Mouse (Mus musculus): Measurements from ENCODE around the gene E2f2.

E2f2 gene

DNA sequence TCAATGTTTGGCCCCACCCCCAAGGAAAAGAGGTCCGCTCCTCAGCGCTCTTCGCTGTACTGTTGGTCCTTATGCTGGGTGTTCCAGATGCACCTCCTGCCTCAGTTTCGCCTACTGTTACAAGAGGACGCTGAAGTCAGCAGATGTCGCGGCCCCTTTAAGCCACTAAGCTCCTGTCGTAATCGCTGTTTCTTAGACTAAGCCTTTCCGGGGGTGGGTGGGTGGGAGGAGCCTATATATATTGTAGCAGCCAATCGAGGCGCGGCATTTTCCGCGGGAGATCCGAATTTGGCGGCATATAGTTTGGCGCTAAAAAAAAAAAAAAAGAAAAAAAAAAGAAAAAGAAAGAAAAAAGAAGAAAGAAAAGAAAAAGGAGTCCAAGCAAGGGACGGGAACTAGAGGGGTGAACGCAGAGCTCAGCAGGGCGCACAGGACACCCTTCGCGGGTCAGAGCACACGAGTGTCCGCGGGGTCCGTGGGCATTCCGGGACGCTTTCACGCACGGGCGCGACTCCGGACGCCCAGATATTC, at the start of gene E2f2:
Gene E2f2 (plus strand): TSS at position 384 of the 531 bp plus-strand sequence.
- DNase-seq, result peak; percentile 48 to 71

DNA sequence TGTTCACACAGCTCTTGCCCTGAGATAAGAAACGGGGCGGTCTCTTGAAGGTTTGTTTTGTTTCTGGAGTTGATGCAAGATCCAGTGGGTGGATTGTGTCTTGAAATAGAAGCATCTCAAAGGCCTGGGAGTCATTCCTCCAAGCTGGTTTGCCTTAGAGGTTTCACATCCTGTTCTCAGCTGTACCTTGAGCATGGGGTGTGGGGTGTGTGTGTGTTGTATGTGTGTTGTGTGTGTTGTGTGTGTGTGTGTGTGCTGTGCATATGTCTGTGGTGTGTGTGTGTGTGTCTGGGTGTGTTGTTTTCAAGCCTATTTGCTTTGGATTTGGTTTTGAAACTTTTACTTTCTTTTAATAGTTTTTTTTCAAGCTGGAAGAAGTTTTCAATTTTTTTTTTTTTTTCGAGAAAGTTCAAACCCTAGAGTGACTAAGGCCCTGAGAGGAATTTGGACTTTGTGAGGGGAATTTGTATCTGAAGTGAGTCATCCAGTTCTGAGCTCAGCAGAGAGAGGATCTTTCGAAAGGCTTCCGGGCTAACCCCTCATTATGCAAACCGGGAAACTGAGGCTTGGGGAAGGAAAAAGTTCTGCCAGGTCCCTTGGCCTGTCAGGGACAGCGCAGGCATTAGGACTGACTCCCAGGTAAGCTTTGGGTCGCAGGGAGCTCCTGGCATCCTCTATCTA, 48.9 kb upstream of the E2f2 start:
- DNase-seq, result no peak

DNA sequence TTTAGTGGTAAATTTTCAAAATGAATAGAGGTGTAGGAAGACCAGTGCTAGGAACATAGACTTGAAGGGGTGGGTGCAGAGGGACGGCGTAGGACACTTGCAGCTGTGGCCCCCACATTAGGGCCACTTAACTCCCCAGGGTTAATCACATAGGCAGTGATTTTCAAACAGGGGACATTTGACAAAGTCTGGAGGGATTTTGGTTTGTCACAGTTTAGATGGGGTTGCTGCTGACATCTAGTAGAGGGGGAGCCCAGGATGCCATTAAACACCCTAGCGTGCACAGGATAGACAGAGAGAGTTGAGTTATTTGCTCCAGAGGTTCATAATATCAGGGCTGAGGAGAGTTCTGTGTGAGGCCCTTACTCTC, 48.4 kb upstream of the E2f2 start:
- DNase-seq, result no peak

DNA sequence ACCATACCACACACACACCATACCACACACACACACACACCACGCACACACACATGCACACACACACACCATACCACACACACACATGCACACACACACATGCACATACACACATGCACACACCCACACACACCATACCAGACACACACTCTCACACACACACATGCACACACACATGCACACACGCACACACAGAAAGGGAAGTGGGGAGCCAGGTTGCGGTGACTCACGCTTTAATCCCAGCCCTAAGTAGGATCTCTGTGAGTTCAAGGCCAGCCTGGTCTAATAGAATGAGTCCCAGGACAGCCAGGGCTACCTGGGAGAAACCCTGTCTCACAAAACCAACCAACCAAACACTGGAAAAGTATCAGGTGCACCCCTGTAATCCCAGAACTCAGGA, 47.6 kb upstream of the E2f2 start:
- no peak for DNase-seq

DNA sequence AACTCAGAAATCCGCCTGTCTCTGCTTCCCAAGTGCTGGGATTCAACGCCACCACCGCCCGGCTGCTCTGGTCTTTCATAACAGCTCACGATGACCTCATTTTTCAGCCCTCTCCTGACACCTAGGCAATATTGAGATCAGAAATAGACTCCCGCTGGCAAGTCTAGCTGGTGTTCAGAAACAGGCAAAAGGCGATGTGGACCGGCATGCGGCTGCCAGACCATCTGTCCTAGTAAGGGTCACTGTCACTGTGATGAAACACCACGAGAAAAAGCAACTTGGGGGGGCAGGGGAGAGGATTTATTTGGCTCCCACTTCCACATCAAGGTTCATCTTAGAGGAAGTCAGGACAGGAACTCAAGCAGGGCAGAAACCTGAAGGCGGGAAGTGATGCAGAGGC, 46.7 kb upstream of the E2f2 start:
- DNase-seq, result no peak

DNA sequence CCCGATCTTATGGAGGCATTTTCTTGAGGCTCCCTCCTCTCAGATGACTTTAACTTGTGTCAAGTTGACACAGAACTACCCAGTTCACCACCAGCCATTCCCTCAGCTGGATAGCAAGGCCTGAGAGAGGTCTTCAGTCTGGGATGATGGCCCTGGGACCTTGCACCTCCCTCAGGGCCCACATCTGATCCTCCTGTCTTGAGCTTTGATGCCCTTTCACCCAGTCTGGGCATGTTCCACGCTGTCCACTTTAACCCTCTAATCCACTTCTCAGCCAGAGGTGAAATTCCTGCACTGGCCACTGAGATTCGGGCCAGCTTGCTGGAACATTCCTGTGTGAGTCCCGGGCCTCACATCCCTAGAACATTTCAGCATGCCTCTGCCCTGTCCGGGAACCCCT, 46.2 kb upstream of the E2f2 start:
- DNase-seq, result no peak

DNA sequence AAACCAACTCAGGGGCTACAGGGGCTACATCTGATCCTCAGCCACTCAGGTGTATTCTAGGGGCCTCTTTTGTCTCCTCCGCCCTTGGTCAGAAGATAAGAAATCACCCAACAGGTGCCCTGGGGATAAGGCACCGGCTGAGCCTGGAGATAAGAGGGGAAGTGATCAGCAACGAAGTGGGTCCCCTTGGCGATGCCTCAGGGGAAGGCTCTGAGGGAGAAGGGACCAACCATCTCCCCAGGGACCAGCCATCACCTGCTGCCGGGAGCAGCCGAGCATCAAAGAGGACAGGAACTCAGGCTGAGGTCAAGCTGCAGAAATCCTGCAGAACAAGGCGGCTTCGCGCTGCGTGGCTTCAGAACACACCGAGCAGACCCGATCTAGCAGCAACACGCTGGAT, 44.5 kb upstream of the E2f2 start:
- no peak for DNase-seq

DNA sequence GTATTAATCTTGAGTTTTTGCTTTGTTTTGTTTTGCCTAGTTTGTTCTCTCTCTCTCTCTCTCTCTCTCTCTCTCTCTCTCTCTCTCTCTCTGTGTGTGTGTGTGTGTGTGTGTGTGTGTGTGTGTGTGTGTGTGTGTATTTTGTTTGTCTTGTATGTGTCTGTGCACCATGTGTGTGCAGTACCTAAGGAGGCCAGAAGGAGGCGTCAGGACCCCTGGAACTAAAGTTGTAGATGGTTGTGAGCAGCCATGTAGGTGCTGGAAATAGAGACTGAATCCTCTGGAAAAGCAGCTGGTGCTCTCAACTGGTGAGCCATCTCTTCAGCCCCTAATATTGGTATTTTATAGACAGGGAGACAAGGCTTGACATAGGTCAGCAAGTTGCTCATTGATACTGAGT, 42.4 kb upstream of the E2f2 start:
- no peak for DNase-seq

DNA sequence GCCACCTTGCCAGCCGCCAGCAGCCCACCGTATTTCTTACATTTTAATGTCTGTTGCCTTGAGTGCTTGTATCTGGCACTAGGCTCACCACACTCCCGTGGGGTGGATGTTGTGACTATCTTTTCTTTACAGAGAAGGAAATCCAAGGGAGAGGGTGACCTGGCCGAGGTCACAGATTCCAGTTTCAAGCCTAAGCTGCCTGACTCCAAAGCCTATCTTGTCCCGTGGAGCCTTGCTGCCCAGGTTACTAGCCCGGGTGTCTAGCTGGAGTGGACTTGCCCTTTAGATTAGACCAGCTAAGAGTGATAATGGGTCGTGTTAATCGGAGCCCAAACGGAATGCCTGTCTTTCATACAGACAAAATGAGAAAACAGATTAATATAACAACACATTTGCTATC, 38.4 kb upstream of the E2f2 start:
- no peak for DNase-seq

DNA sequence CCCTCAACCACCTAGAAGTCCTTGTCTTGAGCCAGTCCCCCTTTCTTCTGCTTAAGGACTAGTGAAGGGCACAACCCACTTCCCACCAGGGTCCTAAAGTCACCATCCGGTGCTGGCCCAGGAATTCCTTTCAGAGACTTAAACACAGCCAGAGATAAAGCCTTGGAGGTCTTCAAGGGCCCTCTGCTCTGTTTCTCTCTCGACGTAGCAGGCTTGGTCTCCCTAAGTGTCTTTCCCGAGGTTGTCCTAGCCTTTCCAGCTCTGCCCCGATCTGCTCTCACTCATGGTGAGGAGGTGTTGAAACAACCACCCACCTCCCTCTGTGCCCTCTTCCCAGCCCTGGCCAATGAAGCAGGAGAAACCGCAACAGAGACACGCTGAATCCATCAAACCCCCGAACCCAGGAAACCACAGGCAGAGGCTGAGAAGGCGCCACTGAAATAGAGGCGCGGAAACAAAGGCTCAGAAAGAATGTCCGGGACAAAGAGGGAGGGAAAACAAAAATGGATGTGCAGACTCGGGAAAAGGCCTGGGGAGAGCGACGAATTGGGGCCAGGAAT, 37.7 kb upstream of the E2f2 start:
- DNase-seq, result no peak

DNA sequence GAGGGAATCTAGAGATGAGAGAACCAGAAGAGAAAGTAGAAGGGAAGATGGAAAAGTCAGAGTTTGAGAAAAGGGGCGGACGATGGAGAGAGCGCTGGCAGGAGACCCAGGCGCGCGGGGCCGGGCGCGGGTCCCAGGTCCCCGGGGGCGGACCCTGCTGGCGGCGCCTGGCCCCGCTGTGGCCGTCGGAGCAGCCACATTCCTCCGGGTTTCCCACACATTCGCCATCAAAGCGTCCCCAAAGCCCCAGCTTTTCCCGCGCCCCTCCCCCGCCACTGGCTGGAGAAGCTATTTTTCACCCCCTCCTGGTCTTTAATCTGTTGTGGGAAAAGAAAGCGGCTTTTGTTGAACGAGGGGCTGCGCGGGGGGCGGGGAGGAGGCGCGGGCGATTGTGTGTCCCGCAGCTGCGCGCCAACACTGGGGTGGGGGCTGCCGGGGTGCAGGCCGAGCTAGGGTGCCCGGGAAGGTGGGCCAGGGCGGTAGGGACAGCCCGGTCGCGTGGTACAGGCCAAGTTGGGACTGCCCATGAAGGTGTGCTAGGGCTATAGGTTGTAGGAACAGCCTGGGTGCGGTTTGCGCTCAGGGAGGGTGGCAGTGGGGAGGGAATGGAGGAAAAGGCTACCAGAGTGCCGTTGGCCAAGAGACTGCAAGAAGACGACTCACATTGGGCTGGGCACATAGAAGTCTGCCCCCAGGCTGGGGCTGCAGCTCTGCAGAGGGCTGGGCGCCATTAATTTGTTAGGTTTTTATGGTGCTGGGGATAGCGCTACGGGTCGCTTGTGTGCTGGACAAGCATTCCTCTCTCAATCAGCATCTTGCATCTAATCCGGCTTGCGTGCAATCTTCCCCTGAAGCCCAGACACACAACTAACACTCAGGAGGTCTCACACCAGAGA, 37.0 kb upstream of the E2f2 start:
- DNase-seq, result peak; percentile 16 to 58

DNA sequence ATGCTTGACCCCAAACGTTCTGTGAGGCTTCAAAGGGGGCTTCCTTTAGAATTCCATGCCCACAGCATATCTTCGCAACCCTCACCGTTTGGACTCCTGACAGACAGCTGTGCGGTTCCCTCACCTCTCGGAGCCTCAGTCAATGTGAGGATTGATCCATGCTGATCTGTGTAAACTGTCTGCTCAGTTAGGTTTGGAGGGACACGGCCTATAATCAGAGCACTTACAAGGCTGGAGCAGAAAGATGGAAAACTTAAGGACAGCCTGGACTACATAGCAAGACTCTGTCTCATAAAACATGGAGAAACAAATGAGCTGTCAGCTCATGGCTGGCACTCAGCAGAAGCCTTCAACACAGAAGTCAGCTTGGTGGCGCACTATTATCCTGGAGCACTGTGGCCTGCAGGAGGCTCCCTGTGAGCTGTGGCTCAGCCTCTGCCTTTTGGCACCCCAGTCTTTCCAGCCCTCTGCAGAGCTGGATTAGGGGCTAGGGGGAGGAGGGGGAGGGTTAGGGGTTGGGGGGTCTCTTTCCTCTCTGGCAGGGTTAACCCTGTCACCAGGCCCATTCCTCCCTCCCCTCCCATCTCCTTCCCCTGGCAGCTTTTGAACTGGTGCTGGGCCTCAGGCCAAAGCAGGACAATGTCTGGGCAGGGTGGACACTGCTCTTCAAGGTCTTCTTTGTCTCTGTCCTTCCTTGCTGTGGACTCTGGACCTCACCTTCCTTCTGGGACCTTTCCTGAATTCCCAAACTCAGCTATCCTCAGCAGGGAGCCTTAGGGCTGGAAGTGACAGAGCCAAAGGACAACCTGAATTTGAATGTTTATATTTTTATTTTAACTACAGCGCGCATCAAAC, 36.1 kb upstream of the E2f2 start:
- DNase-seq, result no peak

DNA sequence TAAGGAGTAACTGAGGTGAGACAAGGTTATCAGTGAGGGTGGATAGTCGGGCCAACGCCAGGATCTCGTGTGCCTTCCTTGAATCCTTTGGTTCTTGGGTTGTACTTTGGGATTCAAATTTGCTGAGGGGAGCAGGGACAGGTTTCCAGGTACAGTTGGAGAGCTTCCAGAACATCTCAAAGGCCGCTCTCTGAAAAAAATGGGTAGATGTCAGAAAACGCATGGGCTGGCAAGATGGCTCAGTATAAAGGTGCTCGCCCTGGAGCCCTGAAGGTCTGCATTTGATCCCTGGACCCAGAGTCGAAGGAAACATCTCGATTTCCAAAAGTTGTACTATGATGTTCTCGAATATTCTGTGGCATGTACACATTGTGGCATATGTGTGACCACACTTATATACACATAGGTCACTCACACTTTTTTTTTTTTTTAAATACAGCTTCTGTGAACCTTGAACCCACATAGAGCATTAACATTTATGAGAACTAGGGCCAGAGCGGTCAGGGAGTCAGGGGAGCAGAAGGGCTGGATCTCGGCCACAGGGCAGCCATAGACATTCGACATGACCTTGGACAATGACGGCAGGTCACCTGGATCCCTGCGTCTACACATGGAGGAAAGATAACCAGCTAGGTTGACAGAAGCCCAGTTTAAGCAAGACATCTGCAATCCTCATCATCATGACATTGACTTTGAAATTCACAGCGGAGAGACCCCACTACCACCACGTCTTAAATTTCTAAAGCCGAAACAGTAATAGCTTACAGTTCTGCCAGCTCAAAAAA, 32.7 kb upstream of the E2f2 start:
- no peak for DNase-seq

DNA sequence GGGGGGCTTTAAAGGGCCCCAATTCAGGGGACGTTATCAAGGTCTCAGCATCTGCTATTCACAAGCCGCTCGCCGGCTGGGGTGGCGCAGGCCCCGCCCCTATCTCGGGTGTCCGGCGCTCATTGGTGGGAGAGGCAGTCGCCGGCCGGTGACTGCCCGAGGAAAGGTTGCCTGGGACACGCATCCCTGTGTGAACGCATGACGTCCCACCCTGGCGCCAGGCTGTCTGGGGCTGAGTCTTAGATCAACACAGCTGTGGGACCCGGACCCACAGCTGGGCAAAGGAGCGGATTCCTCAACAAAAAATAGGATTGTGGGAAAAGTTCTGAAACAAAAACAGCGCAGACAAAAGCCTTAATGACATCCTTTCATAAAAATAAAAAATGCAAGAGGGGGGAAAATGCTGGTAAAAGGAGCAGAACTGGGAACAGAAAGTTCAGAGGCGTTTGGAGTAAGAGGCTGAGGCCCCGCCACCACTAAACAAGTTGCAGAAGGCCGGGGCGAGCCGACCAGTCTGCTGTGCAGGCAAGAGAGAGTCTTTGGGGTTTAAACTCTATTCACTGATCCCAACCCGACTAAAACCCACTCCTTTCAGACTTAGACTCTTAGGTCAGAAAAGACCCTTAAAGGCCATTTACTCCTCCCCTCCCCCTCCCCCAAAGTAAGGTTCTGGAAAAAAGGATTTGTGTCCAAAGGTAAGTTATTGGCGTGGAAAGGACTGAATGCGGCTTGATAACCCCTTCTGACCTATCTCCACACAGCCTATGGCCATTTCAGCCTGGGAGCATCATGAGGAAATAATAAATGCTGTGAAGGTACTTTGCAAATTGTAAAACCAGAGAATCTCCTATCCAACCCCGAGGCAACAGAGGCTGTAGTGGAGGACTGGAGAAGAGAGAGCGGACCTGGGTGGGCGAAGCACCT, 31.6 kb upstream of the E2f2 start:
- DNase-seq, result peak; percentile 70 to 86

DNA sequence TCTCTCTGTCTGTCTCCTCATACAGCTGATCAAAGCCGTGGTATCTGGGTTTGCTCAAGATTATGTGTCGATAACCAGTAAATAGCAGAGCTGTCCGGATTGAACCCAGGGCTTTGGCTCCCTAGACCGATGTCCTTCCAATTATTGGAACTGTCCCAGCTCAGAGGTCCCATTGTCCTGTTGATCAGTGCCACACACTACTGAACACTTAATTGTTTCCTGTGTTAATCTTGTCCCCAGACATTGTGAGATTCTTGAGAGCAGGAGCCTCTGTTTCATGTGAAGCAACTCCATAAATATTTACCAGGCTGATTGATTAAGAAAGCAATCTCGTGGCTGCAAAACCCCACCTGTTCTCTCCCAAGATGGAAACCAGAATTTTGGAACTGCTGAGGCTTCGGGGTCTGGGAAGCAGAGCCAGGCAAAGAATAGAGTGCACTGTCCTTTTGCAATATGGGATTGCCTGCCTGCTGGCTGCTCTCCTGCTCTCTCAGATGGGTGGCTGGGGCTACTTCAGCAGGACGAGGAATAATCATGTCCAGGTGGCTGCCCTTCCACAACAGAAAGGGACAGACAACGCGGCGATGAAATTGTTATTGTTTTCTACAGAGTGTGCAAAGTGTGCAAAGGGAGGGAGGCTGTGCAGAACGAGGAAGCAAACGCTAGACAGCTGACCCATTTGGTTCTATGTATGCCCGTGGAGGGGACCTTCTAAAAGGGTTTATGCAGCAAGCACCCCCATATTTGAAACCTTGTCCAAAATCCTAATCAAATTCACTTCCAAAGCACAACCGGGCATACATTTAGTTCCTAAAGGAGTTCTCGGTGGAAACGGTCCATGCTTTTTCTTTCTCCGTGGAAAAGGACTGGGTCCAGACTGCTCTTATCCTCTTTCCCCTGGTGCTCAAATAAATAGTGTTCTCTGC, 29.7 kb upstream of the E2f2 start:
- no peak for DNase-seq

DNA sequence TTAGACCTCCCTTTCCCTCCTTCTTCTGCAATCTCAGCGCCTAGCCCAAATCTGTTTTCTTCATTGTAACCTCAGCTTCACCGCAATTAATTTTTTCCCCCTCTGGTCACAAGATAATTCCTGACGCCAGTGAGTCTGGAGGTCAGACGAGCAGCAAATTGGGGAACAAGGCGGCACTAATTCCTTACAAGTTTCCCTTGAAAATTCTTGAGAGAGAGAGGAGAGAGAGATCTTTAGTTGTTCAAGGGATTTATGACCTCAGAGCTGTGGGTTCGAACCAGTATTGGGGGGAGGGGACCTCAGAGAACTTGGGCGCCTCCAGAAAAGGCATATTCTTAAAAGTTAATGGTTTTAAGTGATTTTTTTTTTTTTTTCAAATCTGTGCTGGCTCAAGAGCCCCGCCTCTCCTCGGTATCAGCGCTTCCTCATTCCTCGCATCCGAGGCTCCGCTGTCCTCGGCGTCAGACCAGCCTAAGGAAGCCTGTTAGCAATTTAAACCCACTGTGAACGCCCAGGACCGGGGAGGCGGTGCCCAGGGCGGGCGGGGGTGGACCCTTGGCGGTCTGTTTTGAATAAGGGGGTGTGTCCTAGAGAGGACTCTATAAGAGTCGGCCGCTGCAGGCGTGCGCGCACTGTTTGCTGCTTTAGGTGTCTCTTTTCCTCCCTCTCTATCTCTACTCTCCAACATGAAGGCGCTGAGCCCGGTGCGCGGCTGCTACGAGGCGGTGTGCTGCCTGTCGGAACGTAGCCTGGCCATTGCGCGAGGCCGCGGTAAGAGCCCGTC, 28.8 kb upstream of the E2f2 start, which contains the start of gene Id3:
Gene Id3 (plus strand): TSS at position 305 of the 784 bp plus-strand sequence.
- DNase-seq, result peak; percentile 52 to 67

DNA sequence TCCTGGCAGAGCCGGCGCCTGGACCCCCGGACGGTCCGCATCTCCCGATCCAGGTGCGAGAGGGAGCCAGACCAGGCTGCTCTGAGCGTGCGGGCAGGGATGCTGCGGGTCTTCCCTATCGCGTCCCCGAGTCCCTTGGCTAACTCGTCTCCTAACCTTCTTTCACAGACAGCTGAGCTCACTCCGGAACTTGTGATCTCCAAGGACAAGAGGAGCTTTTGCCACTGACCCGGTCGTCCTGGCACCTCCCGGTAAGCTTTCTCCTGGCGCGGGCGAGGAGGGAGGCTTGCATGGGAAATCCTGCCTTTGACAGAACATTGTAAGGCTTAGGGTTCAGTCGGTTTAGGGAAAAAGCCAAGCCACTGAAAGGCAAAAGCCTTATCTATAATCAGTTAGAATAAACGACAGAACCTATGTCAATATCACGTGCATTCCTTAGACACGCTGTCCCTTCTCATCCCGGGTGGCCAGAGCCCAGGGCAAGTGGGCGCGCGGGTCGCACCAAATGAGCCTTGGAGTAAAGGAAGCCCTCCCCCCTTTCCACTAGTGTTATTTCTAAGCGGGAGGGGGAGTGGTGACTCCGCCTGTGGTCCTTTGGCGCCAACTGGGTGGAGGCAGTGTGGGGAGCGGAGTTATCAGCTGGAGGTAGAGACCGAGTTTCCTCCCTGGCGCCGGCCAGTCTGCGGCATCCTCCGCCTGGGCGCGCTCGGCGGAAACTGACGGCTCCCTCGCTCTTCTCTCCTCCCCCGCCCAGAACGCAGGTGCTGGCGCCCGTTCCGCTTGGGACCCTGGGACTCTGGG, 27.9 kb upstream of the E2f2 start:
- DNase-seq, result peak; percentile 37 to 39

DNA sequence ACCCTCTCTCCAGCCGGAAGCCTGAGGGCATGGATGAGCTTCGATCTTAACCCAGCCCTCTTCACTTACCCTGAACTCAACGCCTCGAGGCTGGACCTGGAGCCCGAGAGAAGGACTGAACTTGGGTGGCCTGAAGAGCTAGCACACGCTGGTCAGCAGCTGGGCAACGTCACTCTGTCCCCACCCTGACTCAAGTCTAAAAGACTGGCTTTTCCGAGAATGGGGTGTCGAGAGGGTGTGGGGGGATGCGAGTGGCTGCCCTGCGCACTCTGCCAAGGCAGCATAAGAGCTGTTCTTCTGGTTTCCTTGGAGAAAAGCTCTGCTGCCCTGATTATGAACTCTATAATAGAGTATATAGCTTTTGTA, 27.3 kb upstream of the E2f2 start:
- no peak for DNase-seq
